Mouse (Mus musculus): ENCODE results near the gene Myl4.

DNA sequence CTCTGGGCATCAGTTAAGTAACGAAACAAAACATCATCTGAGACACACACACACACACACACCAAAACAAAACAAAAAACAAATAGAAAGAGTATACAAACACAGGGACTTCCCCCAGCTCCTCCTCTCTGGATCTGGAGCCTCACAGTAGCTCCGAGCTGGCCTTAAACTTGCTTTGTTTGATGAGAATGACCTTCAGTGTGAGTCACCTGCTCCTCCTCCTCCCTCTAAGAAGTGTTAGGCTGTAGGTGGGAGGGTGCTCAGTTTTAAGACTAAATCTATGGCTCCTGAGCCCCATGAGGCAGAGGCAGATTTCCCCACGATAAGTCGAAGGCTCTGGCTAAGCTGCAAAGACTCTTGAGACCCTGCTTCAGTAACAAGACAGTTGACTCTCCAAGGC is 38.0 kb upstream of the Myl4 start:
- TF ChIP-seq CTCF (IDR thresholded peaks at IDR 0.05; ENCODE audit: low read depth, low read length) (no peak), POLR2A (IDR thresholded peaks at IDR 0.05; ENCODE audit: extremely low read depth, insufficient read depth, low read length) (no peak)
